Mouse (Mus musculus): Measurements from ENCODE around the gene Bloc1s2. TPM values are rescaled to one million over a fixed set of nuclear protein-coding genes. Genes with fewer than 3 reads are reported as not detected.

Bloc1s2 gene
- polyA plus RNA-seq, 2 experiments: 74.8 to 87.5 TPM

DNA sequence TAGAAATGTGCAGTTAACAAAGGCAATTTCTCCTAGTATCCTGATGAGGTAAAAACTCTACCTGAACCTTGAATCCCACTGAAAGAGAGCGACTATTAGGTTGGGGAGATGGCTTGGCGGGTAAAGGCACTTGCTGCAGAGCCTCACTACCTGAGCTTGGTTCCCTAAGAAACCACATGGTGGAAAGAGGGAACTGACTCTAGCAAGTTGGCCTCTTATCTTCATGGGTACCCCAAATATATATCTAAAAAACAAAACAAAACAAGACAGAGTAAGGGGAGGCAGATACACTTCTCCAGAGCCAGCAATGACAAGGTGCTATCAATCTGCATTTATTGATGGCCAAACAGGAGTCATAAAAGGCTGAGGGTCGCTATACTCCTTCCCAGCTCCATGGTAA, 37.7 kb upstream of the Bloc1s2 start:
- no peaks in the 10 kb centered on the region for H3K4me1 ChIP-seq (ENCODE audit: control insufficient read depth, insufficient read depth, low read length)
- WGBS: 59% methylated on average over 3 of the region's 3 CpGs
- H3K4me2 ChIP-seq (replicated peaks; ENCODE audit: low read depth, low read length, severe bottlenecking): no peak overlapping the region
- DNase-seq (ENCODE audit: low spot score) (no peak), ATAC-seq (ENCODE audit: low FRiP score, low read depth) (no peak)
- no peaks in the 10 kb centered on the region for H3K27me3 ChIP-seq (ENCODE audit: control insufficient read depth, insufficient read depth, low read length)
- H3K4me3 ChIP-seq (replicated peaks; ENCODE audit: low read length): no peak overlapping the region
- H3K9ac ChIP-seq (ENCODE audit: low read depth, low read length, severe bottlenecking): no peak overlapping the region
- no peak overlapping the region for H3K27ac ChIP-seq (replicated peaks; ENCODE audit: low read depth, low read length)
- TF ChIP-seq POLR2A (IDR thresholded peaks at IDR 0.05; ENCODE audit: borderline replicate concordance, extremely low read depth, insufficient read depth, insufficient read length): no peak
- H3K36me3 ChIP-seq (ENCODE audit: control insufficient read depth, insufficient read depth, low read length): no peaks in the 10 kb centered on the region
- H3K9me3 ChIP-seq (ENCODE audit: control insufficient read depth, low read length): no peaks in the 10 kb centered on the region

DNA sequence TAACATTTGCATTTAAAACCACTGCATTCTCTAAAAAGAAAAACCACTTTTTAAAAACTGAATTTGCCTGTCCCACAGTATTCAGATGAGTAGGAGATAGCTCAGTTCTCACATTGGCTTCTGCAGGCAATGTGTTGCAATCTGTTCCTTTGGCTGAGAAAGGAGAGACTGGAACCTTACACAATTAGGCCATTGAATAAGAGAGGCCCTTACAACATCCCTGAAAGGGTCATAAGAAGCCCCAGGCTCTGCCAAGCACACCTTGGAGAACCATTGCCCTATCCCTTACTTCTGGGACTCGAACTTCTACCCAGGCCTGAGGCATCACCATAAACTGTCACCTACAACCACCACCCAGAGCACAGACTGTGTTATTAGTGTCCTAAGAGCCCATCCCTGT, 34.3 kb upstream of the Bloc1s2 start:
- H3K4me3 ChIP-seq (replicated peaks; ENCODE audit: low read length): no peak overlapping the region
- H3K36me3 ChIP-seq (ENCODE audit: control insufficient read depth, insufficient read depth, low read length): no peaks in the 10 kb centered on the region
- no peaks in the 10 kb centered on the region for H3K27me3 ChIP-seq (ENCODE audit: control insufficient read depth, insufficient read depth, low read length)
- ATAC-seq (ENCODE audit: low FRiP score, low read depth): no peak
- no peak overlapping the region for H3K27ac ChIP-seq (replicated peaks; ENCODE audit: low read depth, low read length)
- H3K4me2 ChIP-seq (replicated peaks; ENCODE audit: low read depth, low read length, severe bottlenecking): no peak overlapping the region
- 70% methylated on average over 1 of the region's 1 CpGs for WGBS
- no peak overlapping the region for H3K9ac ChIP-seq (ENCODE audit: low read depth, low read length, severe bottlenecking)
- DNase-seq (ENCODE audit: low spot score): no peak
- H3K9me3 ChIP-seq (ENCODE audit: control insufficient read depth, low read length): no peaks in the 10 kb centered on the region; the same call in 1 of the 2 replicates
- no peak for TF ChIP-seq POLR2A (IDR thresholded peaks at IDR 0.05; ENCODE audit: borderline replicate concordance, extremely low read depth, insufficient read depth, insufficient read length)
- no peaks in the 10 kb centered on the region for H3K4me1 ChIP-seq (ENCODE audit: control insufficient read depth, insufficient read depth, low read length)

DNA sequence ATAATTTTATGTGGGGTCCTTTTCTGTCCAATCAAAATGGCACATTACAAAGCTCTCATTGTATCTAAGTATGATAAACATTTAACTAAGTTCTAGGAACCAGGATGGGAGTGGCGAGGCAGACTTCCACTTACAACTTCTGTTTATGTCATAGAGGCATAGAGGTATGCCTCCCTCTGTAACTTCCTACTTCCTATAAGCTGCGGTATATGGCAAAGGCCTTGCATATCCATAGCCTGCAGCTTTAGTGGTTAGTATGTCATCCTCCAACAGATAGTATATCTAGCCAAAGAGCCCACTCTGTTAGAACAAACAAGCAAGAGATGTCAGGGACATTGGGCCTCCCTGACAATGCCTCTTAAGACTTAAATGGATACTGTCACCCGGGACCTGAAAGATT, 30.5 kb upstream of the Bloc1s2 start:
- Histone ChIP-seq H3K4me1 (ENCODE audit: control insufficient read depth, insufficient read depth, low read length) (no peaks in the 10 kb centered on the region), H3K4me3 (replicated peaks; ENCODE audit: low read length) (no peak overlapping the region), H3K27me3 (ENCODE audit: control insufficient read depth, insufficient read depth, low read length) (no peaks in the 10 kb centered on the region), H3K36me3 (ENCODE audit: control insufficient read depth, insufficient read depth, low read length) (no peaks in the 10 kb centered on the region), H3K9ac (ENCODE audit: low read depth, low read length, severe bottlenecking) (no peak overlapping the region), H3K4me2 (replicated peaks; ENCODE audit: low read depth, low read length, severe bottlenecking) (no peak overlapping the region), H3K27ac (replicated peaks; ENCODE audit: low read depth, low read length) (no peak overlapping the region), H3K9me3 (ENCODE audit: control insufficient read depth, low read length) (no peaks in the 10 kb centered on the region; the same call in 1 of the 2 replicates)
- TF ChIP-seq POLR2A (IDR thresholded peaks at IDR 0.05; ENCODE audit: borderline replicate concordance, extremely low read depth, insufficient read depth, insufficient read length): no peak
- DNase-seq (ENCODE audit: low spot score) (no peak), ATAC-seq (ENCODE audit: low FRiP score, low read depth) (no peak)
- WGBS: 82% methylated on average over 3 of the region's 3 CpGs

DNA sequence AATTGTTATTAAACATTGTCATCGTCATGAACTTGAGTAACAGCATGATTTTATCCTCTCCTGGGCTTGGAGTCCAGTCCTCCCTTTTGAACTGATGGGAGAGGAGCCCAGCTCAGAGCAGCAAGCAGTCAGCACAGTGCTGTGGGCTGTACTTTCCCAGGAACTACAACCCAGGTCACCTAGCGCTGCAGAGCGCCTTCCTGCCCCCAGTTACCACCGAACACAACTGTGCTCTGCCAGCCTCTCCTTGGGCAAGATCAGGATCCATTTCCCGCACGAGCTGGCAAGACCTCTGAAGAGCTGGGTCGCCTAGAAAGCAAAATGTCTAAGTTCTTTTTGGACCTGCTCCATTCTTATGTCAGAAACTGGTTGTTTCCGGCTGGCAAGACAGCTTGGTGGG, 28.6 kb upstream of the Bloc1s2 start:
- no peak overlapping the region for H3K9ac ChIP-seq (ENCODE audit: low read depth, low read length, severe bottlenecking)

DNA sequence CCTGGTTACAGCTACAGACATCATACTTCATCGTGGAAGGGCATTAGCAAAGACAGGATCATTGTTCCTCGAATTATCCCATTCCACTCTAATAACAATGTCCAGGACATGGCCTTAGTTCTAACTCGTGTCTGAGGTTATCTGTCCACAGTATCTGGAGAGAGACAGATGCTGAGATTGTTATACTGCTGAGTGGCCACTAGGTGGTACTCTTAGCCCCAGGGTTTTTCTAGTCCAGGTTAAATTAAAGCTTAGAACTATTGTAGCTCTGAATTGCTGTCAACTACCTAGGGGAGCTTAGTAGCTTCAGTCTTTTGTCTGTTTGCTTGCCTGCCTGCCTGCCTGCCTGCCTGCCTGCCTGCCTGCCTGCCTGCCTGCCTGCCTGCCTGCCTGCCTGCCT, 15.3 kb upstream of the Bloc1s2 start:
- H3K4me1 ChIP-seq (ENCODE audit: control insufficient read depth, insufficient read depth, low read length): no peaks in the 10 kb centered on the region
- H3K36me3 ChIP-seq (ENCODE audit: control insufficient read depth, insufficient read depth, low read length): no peaks in the 10 kb centered on the region
- H3K4me3 ChIP-seq (replicated peaks; ENCODE audit: low read length): no peak overlapping the region
- no peaks in the 10 kb centered on the region for H3K27me3 ChIP-seq (ENCODE audit: control insufficient read depth, insufficient read depth, low read length)
- H3K27ac ChIP-seq (replicated peaks; ENCODE audit: low read depth, low read length): no peak overlapping the region
- no peaks in the 10 kb centered on the region for H3K9me3 ChIP-seq (ENCODE audit: control insufficient read depth, low read length)
- ATAC-seq (ENCODE audit: low FRiP score, low read depth) (no peak), DNase-seq (ENCODE audit: low spot score) (peak; percentile 43)
- WGBS: 13% methylated on average over 3 of the region's 3 CpGs
- no peak for TF ChIP-seq POLR2A (IDR thresholded peaks at IDR 0.05; ENCODE audit: borderline replicate concordance, extremely low read depth, insufficient read depth, insufficient read length)
- H3K4me2 ChIP-seq (replicated peaks; ENCODE audit: low read depth, low read length, severe bottlenecking): no peak overlapping the region
- no peak overlapping the region for H3K9ac ChIP-seq (ENCODE audit: low read depth, low read length, severe bottlenecking)

More for the DNA sequence above, 28.6 kb upstream of the Bloc1s2 start:
- Histone ChIP-seq H3K4me1 (ENCODE audit: control insufficient read depth, insufficient read depth, low read length) (no peaks in the 10 kb centered on the region), H3K4me2 (replicated peaks; ENCODE audit: low read depth, low read length, severe bottlenecking) (no peak overlapping the region), H3K36me3 (ENCODE audit: control insufficient read depth, insufficient read depth, low read length) (no peaks in the 10 kb centered on the region), H3K27me3 (ENCODE audit: control insufficient read depth, insufficient read depth, low read length) (no peaks in the 10 kb centered on the region), H3K4me3 (replicated peaks; ENCODE audit: low read length) (no peak overlapping the region), H3K9me3 (ENCODE audit: control insufficient read depth, low read length) (no peaks in the 10 kb centered on the region; the same call in 1 of the 2 replicates), H3K27ac (replicated peaks; ENCODE audit: low read depth, low read length) (no peak overlapping the region)
- 58% methylated on average over 8 of the region's 8 CpGs for WGBS
- no peak for ATAC-seq (ENCODE audit: low FRiP score, low read depth)
- TF ChIP-seq POLR2A (IDR thresholded peaks at IDR 0.05; ENCODE audit: borderline replicate concordance, extremely low read depth, insufficient read depth, insufficient read length): no peak
- no peak for DNase-seq (ENCODE audit: low spot score)

DNA sequence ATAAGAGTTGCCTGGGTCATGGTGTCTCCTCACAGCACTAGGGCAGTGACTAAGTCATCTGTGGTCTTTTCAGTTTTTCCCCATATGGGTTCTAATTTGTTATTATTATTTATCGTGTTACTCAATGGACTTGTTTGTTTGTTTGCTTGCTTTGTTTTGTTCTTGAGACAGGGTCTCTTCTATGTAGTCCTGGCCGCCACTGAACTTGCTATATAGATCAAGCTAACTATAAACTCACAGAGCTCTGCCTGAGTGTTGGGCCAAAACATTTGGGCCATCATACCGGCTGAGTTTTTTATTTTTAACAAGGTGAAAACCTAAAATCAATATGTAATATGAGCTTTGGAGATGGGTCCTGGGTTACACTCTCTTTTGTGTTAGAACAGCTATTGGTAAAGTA, 13.1 kb upstream of the Bloc1s2 start:
- Histone ChIP-seq H3K4me1 (ENCODE audit: control insufficient read depth, insufficient read depth, low read length) (no peaks in the 10 kb centered on the region), H3K9me3 (ENCODE audit: control insufficient read depth, low read length) (no peaks in the 10 kb centered on the region), H3K4me2 (replicated peaks; ENCODE audit: low read depth, low read length, severe bottlenecking) (no peak overlapping the region), H3K9ac (ENCODE audit: low read depth, low read length, severe bottlenecking) (no peak overlapping the region), H3K4me3 (replicated peaks; ENCODE audit: low read length) (no peak overlapping the region), H3K27me3 (ENCODE audit: control insufficient read depth, insufficient read depth, low read length) (0 out of 2 replicates have a peak, but pooled peaks cover 3% of the 10 kb centered on the region), H3K27ac (replicated peaks; ENCODE audit: low read depth, low read length) (no peak overlapping the region), H3K36me3 (ENCODE audit: control insufficient read depth, insufficient read depth, low read length) (no peaks in the 10 kb centered on the region)
- no peak for ATAC-seq (ENCODE audit: low FRiP score, low read depth)
- no peak for TF ChIP-seq POLR2A (IDR thresholded peaks at IDR 0.05; ENCODE audit: borderline replicate concordance, extremely low read depth, insufficient read depth, insufficient read length)
- no peak for DNase-seq (ENCODE audit: low spot score)
- 77% methylated on average over 3 of the region's 3 CpGs for WGBS
